Comparison of ENCODE assay signal across 9 mouse cellular contexts in genomic region chr9:15030771-15031170, GRCm38 (mm10). TPM values are rescaled to one million over a fixed set of nuclear protein-coding genes. Genes with fewer than 3 reads are reported as not detected.
DNase-seq lines count a peak whose midpoint lies in the region; ATAC-seq and TF ChIP-seq lines count a peak whose summit lies in the region.
"Had no signal": no experiment of that assay in that cellular context is flagged by ENCODE, and none has a peak within 500 bp of the region (broad histone marks: within the 10 kb centered on the region; RNA-seq: fewer than 3 reads in every experiment).

No protein-coding gene starts in this region.

- peaks cover 13% of the 10 kb centered on the region; the same call in 1 of the 2 replicates for H3K4me1 ChIP-seq in heart, embryonic 15.5 days (replicated peaks)
- H3K4me1 ChIP-seq in thymus, adult 2 months (replicated peaks; ENCODE audit: control insufficient read depth, insufficient read depth, low read length) = no peaks in the 10 kb centered on the region

- H3K27me3 ChIP-seq in heart, embryonic 15.5 days = no peaks in the 10 kb centered on the region
- H3K27me3 ChIP-seq in thymus, adult 2 months (ENCODE audit: control insufficient read depth, insufficient read depth, low read length) = no peaks in the 10 kb centered on the region

- H3K36me3 ChIP-seq in heart, embryonic 15.5 days = no peaks in the 10 kb centered on the region
- 0 out of 2 replicates have a peak, but pooled peaks cover 5% of the 10 kb centered on the region for H3K36me3 ChIP-seq in thymus, adult 2 months (ENCODE audit: control insufficient read depth, insufficient read depth, low read length)

- H3K27ac ChIP-seq in heart, embryonic 15.5 days = no peak overlapping the region
- H3K27ac ChIP-seq in thymus, adult 2 months (ENCODE audit: control insufficient read depth, insufficient read depth, low read length) = no peak overlapping the region
- H3K27ac ChIP-seq: macrophage had no signal

- no peak overlapping the region for H3K4me2 ChIP-seq in heart, embryonic 15.5 days

- TF ChIP-seq POLR2A in thymus, adult 2 months (IDR thresholded peaks at IDR 0.05; ENCODE audit: control insufficient read depth, extremely low read depth, insufficient read depth, low read length, poor library complexity) = no peak

- no peak for TF ChIP-seq CTCF in thymus, adult 2 months (IDR thresholded peaks at IDR 0.05; ENCODE audit: borderline replicate concordance, control insufficient read depth, extremely low read depth, insufficient read depth, low read length, poor library complexity)

- no peaks in the 10 kb centered on the region for H3K9me3 ChIP-seq in heart, embryonic 15.5 days (replicated peaks)

- DNase-seq in cerebellum, adult 18-20 months = peak; percentile 22 to 33
- DNase-seq in cerebellum, adult 11-12 months = no peak
- peak; percentile 49 to 50 for DNase-seq in layer of hippocampus, postnatal 14 days (ENCODE audit: low spot score in 2 of 2)
- no peak for DNase-seq in layer of hippocampus, postnatal 36 days
- DNase-seq in lung, postnatal 36 days = peak; percentile 50
- DNase-seq in thymus, adult 2 months = no peak
- no peak for DNase-seq in thymus, postnatal 25 days

- no peak overlapping the region for H3K9ac ChIP-seq in heart, embryonic 15.5 days

- WGBS in heart, embryonic 15.5 days = 43% methylated on average over 8 of the region's 8 CpGs
- WGBS in thymus, adult 2 months = 94% methylated on average over 8 of the region's 8 CpGs

- ATAC-seq in heart, embryonic 15.5 days (replicated peaks; ENCODE audit: insufficient number of reproducible peaks, insufficient read depth, low FRiP score, low read depth) = peak; percentile 65; the same call in 1 of the 2 replicates

- no peak overlapping the region for H3K4me3 ChIP-seq in heart, embryonic 15.5 days
- no peak overlapping the region for H3K4me3 ChIP-seq in thymus, adult 2 months (ENCODE audit: control insufficient read depth, insufficient read depth, low read length)

RNA-seq across cellular contexts. Expression of gene Panx1, which starts 14.5 kb away (rescaled TPM):
- 10 to 100 TPM; 42.4 to 48.1 TPM for total RNA-seq in layer of hippocampus, postnatal 14 days (2021)
- 10 to 100 TPM; 26.8 to 27.5 TPM for total RNA-seq in layer of hippocampus, postnatal 36 days (2021)
- polyA plus RNA-seq in heart, embryonic 15.5 days (2015; fragmentation: Nextera tagmentation; extraction: Ambion mirVana) = 17.9 and 27.0 TPM in 2 replicates
- polyA plus RNA-seq in thymus, adult 2 months (2012; rRNA removed) = 145 and 155 TPM in 2 replicates

Comparison
In these comparisons a context has a peak if more than half of its experiments do, and no peak if none do; other contexts are left out.
1. DNase-seq: peak in cerebellum, adult 18-20 months (2 of 2), layer of hippocampus, postnatal 14 days (2 of 2) and lung, postnatal 36 days (single experiment); none in cerebellum, adult 11-12 months (single experiment), layer of hippocampus, postnatal 36 days (0 of 2), thymus, adult 2 months (single experiment) and thymus, postnatal 25 days (single experiment).